Mouse (Mus musculus): ENCODE data around the gene Cox17.

Cox17 gene

DNA sequence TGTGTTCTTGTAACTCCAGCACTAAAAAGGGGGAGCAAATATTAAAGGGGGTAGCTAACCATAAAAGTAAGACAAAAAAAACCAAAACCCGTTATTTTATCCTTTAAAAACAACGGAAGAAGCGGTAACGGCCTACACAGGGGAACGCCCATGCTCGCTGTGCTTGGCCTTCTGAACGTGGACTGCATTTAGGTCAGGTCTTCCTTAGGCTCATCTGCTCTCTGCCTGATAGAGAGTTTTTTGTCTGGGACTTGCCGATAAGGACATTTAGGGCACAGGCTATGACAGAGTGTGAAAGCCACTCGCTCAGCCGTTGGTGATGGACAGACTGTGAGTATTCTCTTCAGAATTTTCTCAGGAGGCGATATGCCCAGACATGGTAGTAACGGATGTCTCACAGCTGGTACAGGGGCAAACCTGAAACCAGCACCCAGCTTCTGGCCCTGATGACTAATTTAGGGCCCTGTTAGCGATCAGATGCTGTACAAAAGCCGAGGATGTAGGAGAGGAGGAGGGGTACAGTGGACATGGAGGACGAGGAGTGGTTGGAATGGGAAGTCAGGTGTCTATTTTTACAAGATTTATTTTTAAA, 25.0 kb downstream of the Cox17 start:
- no peak for DNase-seq (ENCODE audit: low spot score)

DNA sequence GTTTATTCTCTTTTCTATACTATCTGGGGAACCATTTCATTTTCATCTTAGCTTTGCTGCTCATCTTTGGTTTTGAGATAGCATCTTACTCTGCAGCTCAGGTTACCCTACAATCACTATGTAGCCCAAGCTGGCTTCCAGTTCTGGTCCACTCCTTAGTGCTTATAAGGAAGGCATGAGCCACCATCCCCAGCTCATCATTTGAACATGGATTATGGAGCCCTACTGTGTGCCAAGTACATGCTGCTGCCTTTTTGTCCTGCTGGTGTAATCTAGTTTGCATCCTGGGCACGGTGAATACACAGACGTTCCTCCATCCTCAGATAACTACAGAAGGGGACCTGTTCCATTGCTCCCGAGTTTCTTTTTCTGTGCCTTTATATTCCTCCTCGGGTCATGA, 26.1 kb downstream of the Cox17 start:
- no peak for DNase-seq (ENCODE audit: low spot score)

DNA sequence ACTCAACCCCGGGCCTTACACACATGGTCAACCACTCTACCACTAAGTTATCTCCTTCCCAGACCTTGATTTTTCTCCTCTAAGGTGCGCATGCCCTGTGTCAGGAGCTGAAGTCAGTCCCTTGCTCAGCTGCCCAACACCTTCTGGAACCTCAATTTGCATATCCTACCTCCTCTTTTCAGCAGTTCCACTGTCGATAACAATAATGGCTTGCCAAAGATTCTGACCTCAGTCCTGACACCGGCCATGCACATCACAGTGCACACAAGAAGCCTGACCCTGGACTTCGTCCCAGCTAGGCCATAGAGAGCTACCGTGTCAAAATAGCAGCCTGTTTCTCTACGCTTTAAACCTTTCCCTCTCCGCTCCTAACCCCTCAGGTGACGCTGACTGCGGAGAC, 26.6 kb downstream of the Cox17 start:
- no peak for DNase-seq (ENCODE audit: low spot score)

DNA sequence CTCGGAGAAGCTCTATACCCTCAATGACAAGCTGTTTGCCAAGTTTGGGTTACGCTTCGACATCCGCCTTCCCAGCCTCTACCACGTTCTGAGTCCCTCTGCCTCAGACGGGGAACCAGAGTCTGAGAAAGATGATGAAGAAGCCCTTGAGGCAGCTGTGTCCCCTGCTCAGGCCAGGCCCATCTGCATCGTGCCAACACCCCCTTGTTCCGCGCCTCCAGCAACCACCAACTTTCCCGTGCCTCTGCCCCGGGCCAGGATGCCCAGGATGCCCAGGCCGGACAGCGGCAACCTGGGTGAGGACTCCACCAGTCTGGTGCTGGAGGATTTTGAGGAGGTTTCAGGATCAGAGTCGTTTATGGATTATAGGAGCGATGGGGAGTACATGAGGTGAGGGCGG, 27.1 kb downstream of the Cox17 start:
- no peak for DNase-seq (ENCODE audit: low spot score)

DNA sequence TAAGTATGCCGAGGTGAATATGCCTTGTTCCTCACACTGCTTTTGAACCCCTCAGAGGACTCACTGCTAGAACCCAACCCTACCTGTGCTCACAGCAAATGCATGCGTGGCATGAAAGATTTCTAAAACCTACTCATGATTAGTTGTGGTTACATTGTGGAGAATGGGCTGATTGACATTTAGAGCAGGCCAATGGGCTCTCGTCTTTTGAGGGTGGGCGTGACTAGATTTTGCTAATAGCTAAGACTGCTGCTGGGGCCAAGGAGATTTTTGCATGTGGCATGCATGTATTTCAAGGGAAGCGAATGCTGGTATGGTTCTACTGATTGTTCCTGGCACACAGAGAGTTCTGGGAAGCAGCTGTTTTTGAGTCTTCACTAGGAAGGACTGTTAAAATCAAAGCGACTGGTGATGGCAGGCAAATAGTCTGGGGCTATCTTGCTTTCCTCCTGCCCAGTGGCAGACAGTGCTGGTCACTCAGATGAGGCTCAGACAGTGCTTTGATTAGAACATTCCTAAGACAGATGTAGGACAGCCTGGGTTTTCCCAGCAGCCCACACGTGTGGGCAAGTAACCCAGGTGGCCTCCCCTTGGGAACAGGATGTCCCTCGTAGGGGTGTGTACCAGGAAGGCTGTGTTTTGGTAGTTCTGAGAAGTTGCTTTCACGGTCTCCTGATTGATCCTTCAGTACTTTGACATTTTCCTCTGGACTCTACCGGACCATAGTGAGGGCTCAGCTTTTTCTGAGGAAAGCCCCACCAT, 27.8 kb downstream of the Cox17 start:
- DNase-seq (ENCODE audit: low spot score): peak; percentile 45

DNA sequence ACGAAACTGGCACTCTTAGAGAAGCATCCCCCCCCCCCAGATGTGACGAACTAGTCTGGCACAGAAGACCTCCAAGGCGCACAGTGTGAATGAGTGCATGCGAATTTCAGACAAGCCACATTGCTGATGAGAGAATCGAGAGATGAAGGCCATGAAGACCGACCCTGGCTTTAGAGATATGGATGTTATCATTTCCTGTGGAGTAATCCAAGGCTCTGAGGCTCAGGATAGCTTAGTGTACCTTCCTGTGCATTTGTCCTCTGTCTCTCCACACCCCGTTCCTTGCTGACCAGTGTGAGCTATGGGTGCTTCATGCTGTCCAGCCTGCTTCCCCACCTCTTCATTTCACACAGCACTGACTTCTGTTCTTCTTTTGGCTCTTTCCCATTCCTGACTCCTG, 28.4 kb downstream of the Cox17 start:
- DNase-seq (ENCODE audit: low spot score): no peak

DNA sequence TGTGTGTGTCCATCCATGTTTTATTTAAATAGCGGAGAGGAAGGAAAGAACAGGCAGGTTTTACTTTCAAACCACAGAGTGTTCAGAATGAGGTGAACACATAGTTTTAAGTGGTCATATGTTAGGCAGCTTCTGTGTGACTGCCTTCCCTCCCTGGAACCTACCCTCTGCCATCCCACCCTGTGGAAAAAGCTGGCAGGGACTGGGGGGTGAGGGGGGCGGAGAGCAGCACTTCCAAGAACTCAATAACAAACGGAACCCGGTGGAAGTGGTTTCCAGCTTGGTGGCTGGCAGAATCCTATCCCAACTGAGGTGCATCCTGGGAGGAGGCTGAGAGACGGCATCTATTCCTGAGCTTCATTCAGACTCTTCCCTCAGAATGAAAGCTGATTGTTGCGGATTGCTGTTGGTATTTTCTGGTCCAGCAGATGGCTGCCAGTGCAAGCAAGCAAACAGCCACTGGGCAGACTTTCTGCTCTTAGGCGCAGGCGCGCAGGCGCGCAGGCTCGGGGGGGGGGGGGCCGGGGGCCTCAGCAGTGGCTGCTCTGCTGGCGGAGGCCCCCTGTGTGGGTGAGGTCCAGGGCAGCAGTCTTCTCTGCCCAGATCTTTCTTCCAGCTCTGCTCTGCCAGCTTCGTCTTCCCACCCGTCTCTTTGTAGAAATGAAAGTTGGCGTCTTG, 29.5 kb downstream of the Cox17 start:
- DNase-seq (ENCODE audit: low spot score): no peak

DNA sequence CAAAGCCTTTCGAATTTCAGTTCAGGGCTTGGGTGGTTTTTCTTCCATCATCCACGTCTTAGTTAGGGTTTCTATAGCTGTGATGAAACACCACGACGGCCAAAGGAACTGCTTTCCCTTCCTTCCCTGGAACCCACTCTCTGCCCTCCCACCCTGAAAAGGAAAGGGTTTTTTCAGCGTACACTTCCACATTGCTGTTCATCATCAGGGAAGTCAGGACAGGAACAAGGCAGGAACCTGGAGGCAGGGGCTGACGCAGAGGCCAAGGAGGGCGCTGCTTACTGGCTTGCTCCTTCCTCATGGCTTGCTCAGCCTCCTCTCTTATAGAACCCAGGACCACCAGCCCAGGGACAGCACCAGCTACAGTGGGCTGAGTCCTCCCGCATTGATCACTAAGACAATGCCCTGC, 30.1 kb downstream of the Cox17 start:
- no peak for DNase-seq (ENCODE audit: low spot score)

DNA sequence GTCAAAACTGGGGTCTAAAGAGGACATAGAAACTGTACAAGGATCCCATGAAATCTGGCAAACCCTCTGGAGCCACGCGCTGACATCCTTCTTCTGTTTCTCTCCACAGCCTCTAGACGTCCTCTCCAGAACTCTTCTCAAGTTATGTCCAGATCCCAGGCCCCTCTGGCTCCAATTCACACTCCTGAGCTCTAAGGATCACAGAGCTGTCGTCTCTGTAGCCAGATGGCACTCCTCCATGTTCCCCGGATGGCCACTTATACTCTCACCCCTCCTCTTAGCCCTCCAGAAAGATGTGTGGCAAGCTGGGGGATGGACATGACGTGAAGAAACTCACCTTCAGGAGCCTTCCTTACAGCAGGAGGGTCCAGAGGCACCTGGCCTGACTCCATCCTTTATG, 30.8 kb downstream of the Cox17 start:
- DNase-seq (ENCODE audit: low spot score): no peak

DNA sequence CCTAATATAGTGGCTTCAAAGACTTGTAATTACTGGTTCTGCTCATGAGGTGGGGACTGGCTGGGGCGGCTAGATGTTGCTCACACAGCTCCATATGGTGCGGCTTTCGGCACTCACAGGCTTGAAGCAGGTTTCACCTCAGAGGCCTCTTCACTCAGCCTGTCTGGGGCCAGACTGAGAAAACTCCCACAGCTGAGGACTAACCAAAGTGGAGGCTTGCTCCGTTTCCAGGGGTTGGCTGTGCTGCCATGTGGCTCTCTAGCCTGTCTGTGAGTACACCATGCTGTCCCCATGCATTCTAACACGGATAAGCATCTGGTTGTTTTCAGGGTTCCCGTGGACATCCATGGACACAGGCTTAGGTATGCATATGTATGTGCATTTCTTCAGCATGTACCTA, 31.8 kb downstream of the Cox17 start:
- DNase-seq (ENCODE audit: low spot score): no peak

DNA sequence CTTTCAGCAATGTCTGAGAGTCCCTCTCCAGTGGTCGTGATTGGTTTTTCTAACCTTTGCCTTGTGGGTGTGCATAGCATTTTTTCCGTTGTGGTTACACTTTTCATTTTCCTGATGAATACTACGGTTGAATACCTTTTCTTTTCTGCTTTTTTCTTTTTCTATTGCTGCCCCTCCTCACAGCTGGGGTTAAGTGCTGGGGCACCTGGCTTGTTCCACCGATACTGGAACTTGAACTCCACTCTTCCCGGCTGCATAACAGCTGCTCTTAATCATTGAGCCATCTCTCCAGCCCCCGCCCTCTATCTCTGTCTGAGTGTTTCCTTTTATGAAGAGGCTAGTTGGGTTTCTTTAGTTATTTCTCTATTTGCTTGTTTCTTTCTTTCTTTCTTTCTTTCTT, 32.3 kb downstream of the Cox17 start:
- no peak for DNase-seq (ENCODE audit: low spot score)

DNA sequence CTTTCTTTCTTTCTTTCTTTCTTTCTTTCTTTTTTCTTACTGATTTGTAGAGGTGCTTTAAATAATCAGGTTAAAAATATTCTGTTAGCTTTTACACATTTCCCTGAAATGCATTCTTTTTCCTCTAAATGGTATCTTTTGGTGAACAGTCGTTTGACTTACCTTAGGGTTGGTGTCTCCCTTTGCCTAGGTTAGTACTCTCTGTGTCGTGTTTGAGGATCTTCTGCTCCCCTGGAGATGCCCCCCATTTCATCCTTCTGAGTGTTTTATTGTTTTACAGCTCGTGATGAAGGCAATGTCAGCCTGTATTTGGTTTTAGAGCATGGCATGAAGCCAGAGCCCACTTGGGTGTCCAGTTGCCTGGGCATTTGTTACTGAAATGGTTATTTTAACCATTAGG, 32.7 kb downstream of the Cox17 start:
- DNase-seq (ENCODE audit: low spot score): no peak

DNA sequence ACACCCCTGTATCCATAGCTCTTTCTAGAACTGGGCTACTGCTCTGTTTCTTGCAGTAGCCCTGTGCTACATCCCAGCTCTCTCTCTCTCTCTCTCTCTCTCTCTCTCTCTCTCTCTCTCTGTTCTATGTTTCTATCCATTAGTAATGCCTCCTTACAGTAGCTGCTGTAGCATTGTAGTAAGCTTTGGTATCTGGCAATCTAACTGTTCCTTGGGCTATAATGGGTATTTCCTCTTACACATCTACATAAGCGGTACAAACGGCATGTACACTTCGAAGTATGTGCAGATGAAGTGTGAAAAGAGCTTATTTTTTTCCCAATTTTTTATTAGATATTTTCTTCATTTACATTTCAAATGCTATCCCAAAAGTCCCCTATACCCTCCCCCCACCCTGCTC, 33.1 kb downstream of the Cox17 start:
- no peak for DNase-seq (ENCODE audit: low spot score)

DNA sequence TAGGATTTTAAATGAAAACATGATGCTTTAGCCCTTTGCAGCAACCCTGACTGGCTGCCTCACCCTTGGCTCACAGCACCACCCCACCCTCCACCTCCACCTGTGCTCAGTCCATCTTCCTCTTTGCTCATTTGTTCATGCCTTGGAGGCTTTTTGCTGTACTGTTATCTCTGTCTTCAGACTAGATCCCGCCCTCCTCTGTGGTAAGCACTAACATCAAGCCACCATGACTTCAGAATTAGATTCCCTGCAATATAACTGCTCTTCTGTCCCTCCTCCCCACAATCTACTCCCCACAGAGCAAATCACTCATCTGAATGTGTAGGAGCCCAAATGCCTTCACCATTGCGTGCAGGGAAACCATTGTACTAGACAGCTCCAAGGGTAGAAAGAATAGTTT, 36.9 kb downstream of the Cox17 start:
- DNase-seq (ENCODE audit: low spot score): no peak

DNA sequence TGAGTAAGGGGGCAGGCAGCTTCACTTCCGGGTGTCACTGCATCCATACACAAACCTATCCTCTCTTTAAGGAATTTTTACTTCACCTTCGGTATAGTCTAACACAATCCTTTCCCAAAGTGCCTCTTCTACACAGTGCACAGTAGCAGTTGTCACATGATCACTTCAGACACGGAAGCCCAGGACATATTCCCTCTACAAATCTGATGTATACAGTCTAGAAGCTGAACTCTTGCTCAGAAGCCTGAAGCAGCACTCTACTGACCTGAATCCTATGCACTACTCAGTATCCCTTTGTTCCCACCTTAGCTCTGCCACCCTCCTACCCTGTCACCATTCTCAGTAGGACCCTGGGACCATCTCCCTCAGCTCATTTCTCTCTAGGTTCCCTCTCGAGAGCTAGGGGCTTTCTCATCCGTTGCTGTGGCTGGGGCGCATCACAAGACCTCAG, 38.4 kb downstream of the Cox17 start:
- DNase-seq (ENCODE audit: low spot score): no peak

DNA sequence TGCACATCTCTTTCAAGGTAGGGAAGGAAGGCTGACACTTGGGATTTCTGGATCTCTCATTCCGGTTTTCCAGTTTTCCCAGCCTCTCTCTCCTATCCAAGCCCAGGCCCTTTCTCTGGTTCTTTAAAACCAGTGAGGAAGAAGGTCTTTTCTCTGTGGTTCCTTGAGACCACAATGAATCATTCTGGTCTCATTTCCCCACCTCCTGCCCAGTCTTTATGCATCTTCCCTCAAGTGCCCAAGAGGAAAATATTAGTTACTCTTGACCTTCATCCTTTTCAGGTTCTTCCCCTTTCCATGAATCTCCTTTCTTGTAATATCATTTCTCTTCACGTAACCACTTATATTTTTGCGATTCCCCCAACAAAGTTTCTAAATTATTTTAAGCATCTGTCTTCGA, 38.9 kb downstream of the Cox17 start:
- no peak for DNase-seq (ENCODE audit: low spot score)

DNA sequence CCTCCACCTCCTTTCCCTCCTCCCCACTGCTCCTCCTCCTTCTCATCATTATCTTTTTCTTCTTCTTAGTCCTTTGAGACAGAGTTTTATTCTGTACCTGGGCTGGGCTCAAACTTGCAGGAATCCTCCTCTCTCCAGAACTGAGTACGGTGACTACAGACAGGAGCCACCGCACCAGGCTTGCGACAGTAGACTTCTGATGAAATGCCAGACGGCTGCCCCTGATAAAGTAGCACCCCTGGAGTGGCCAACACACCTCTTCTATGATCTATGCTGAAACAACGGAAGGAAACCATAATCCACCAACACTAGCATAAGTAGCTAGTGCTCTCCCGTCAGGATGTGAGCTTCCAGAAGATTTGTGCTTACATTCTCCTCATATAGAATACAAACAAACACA, 40.6 kb downstream of the Cox17 start:
- no peak for DNase-seq (ENCODE audit: low spot score)

DNA sequence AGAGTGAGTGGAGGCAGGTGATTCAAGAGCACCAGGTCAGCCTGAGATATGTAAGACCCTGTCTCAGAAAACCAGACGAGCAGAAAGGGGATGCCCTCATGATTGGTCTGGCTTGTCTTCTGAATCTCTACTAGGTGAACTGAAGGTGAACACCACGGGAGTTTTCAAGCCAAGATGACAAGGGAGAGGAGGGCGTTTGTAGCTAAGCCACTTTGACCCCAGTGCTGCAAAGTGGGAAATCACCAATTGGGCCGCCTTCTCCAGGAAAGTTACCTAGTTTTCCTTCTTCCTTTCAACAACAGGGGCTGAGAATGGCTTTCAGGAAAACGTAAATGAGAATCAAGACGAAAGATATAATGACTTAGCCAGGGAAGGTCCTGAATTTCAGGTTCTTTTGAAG, 42.0 kb downstream of the Cox17 start:
- DNase-seq (ENCODE audit: low spot score): no peak

DNA sequence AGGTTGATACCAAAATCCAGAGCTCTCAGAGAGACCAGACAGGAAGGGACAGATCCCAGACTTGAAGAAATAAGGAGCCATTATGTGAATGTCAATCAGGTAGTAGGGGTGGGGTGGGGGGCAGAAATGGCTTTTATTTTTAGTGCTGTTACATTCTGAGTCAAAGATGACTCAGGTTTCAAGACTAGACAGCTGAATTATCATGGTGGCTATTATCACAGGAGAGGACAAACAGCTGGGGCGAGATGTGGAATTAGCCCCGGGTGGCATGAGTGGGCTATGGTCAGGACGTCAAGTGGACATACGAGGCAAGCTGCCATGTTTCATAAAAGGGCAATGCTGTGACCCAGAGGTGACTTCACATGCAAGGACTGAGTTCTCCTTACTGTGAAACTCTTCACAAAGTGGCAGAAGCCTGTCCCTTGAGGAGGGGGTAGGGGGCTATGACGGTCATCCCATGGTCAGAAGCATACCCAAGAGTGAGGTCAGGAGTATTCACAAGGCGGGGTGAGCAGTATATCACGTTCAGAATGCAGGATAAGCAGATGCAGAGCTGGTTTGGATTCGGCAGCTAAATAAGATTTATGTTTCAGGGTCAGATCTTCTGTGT, 42.6 kb downstream of the Cox17 start:
- no peak for DNase-seq (ENCODE audit: low spot score)

DNA sequence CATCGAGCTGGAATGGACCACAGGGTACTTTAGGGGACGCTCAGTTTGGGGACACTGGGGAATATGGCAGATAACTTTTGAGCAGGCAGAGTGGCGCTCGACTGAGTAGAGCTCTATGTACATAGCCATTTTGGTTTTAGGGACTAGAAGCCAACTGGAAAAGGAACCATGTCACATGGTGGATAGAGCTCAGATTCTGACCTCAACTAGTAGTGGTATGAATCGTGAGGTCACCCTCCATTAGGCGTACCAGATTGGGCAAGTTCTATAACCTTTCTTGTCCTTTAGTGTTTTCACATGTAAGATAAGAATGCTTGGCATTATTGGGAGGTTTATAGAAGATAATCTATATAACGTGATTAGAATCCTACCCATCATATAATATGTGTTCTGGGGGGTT, 43.5 kb downstream of the Cox17 start:
- DNase-seq (ENCODE audit: low spot score): no peak

DNA sequence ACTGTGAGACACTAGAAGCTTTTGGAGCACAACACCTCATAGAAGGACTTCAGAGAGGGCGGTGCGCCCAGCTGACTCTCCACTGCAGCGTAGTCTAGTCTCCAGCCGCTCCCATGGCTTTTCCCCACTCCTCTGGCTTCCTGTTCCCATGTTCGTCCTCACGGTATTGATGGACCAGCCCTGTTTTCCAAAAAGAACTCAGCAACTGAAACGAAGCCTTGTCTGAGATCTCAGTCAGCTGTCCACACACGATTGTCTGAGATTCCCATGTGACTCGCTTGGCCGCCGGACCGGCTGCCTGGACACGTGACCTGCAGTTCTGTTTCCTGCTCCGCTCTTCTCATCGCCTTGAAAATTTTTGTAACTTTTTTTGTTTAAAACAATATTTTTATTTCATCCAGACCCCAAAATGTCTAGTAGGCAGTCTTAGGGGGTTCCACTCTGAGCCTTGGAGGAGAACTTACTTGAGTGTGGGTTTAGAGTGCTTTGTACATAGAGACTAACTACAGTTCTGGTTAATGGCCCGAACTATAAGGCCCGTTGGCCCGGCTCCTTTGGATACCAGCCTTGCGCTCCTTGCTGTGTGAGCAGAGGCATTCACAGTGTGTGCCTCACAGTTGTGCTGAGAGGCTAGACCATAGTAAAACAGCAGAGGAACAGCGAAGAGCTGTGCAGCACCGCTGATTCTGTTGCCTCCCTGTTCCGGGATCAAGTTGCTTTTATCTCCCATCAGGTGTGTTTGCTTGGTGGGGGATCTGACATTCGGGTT, 45.5 kb downstream of the Cox17 start:
- no peak for DNase-seq (ENCODE audit: low spot score)

DNA sequence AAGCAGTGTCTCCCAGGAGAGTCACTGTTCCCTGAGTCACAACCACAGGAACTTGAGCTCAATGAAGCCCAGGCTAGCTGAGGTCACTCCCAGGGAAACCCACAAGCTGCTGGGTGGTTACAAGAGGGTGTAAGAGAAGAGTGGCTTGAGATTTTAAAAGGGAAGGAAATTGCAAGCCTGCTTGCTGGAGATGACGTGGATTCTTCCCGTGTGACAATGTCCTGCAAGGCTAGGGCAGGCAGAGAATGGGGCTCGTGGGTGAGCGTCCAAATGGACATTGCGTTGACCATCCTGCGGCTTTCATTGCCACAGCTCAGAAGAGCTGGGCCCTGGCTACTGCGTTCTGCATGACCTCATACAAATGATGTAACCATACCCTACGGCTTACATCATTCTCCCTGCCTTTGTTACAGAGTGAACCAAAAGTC, 47.4 kb downstream of the Cox17 start:
- no peak for DNase-seq (ENCODE audit: low spot score)
